Mouse (Mus musculus): ENCODE data around the gene Slc39a1. TPM values are rescaled to one million over a fixed set of nuclear protein-coding genes. Genes with fewer than 3 reads are reported as not detected.

Gene Slc39a1
- polyA plus RNA-seq, 1 experiment from 2014 or later, result 152 TPM

DNA sequence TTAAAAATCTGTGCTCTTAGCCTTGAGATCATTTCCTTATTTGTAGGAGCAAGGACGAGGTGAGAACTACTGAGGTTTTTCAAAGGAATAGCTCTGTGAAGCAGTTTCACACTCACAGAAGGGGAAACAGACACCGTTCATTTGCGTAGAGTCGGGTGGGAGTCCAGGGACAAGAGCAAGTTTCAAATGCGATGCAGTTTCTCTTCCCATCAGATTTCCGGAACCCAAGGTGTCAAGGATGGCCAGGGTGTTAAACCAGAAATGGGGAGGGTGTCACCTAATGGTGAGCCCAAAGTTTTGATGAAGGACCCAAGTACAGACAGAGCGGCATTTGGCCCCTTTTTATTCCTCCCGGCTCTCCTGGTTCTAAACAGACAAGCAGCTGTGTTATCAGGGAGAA, 16.9 kb upstream of the Slc39a1 start:
- WGBS, result 8% methylated on average over 8 of the region's 8 CpGs
- ATAC-seq, result no peak
- H3K27ac ChIP-seq (ENCODE audit: low read length), result peak overlapping the region; percentile 88

GRCm38 (mm10) chr3:90231507-90232333, 16.3 kb upstream of the Slc39a1 start, which contains the start of gene Jtb:
Gene Jtb, plus strand, starts transcription at chr3:90231597.
- WGBS, result under 1% methylated on average over 61 of the region's 61 CpGs
- Histone ChIP-seq H3K9ac (replicated peaks; ENCODE audit: low read depth) (peak within 1 kb of the TSS; percentile 82), H3K27ac (ENCODE audit: low read length) (peak within 1 kb of the TSS; percentile 88), H3K9me3 (ENCODE audit: low read length) (no peaks in the 10 kb centered on the region), H3K4me1 (ENCODE audit: insufficient read depth, low read depth, low read length) (peaks cover 2% of the 10 kb centered on the region; the same call in 1 of the 2 replicates), H3K36me3 (ENCODE audit: insufficient read depth, low read length) (0 out of 2 replicates have a peak, but pooled peaks cover 13% of the 10 kb centered on the region), H3K4me3 (ENCODE audit: low read depth, low read length) (peak within 1 kb of the TSS; percentile 75), H3K27me3 (replicated peaks; ENCODE audit: insufficient read depth, low read length) (no peaks in the 10 kb centered on the region), H3K4me2 (replicated peaks; ENCODE audit: low read depth, low read length) (peak within 1 kb of the TSS; percentile 90)
- peak; percentile 98 for DNase-seq (ENCODE audit: low spot score)
- ATAC-seq, result peak; percentile 99
- TF ChIP-seq CTCF (IDR thresholded peaks at IDR 0.05) (peak; percentile 33), EP300 (IDR thresholded peaks at IDR 0.05) (no peak)

More for the DNA sequence above, 16.9 kb upstream of the Slc39a1 start:
- TF ChIP-seq EP300 (IDR thresholded peaks at IDR 0.05) (no peak), CTCF (IDR thresholded peaks at IDR 0.05) (no peak)
- peak overlapping the region; percentile 75 for H3K4me3 ChIP-seq (ENCODE audit: low read depth, low read length)
- DNase-seq (ENCODE audit: low spot score), result no peak
- H3K4me1 ChIP-seq (ENCODE audit: insufficient read depth, low read depth, low read length), result peaks cover 2% of the 10 kb centered on the region; the same call in 1 of the 2 replicates
- H3K9me3 ChIP-seq (ENCODE audit: low read length), result no peaks in the 10 kb centered on the region
- no peaks in the 10 kb centered on the region for H3K27me3 ChIP-seq (replicated peaks; ENCODE audit: insufficient read depth, low read length)
- H3K9ac ChIP-seq (replicated peaks; ENCODE audit: low read depth), result no peak overlapping the region; the same call in 1 of the 2 replicates
- H3K36me3 ChIP-seq (ENCODE audit: insufficient read depth, low read length), result 0 out of 2 replicates have a peak, but pooled peaks cover 7% of the 10 kb centered on the region
- peak overlapping the region; percentile 90 for H3K4me2 ChIP-seq (replicated peaks; ENCODE audit: low read depth, low read length)

DNA sequence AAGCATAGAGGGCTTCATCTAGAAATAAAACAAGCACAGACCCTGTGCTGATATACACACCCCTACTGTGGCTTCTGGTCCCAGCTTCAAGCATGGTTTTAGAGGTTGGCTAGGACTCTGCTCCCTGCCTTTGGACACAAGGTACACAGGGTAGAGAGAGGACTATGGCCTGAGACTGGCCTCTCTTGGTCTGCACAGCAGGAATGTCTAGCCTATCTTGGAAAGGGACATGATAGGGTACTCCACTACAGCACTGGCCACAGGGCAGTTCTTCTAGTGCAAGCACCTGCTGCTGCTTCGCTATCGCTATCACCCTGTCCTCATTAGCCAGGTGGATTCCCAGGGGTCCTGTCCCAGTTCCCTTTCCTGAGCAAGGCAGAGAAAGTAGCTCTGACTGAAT, 6.7 kb upstream of the Slc39a1 start:
- WGBS, result 95% methylated on average over 2 of the region's 2 CpGs
- Histone ChIP-seq H3K9ac (replicated peaks; ENCODE audit: low read depth) (no peak overlapping the region), H3K36me3 (ENCODE audit: insufficient read depth, low read length) (0 out of 2 replicates have a peak, but pooled peaks cover 4% of the 10 kb centered on the region), H3K4me3 (ENCODE audit: low read depth, low read length) (no peak overlapping the region), H3K9me3 (ENCODE audit: low read length) (no peaks in the 10 kb centered on the region), H3K4me2 (replicated peaks; ENCODE audit: low read depth, low read length) (no peak overlapping the region), H3K4me1 (ENCODE audit: insufficient read depth, low read depth, low read length) (peaks cover 11% of the 10 kb centered on the region; the same call in 1 of the 2 replicates), H3K27ac (ENCODE audit: low read length) (no peak overlapping the region), H3K27me3 (replicated peaks; ENCODE audit: insufficient read depth, low read length) (no peaks in the 10 kb centered on the region)
- DNase-seq (ENCODE audit: low spot score) (no peak), ATAC-seq (no peak)
- TF ChIP-seq CTCF (IDR thresholded peaks at IDR 0.05), result no peak
- no peak for TF ChIP-seq EP300 (IDR thresholded peaks at IDR 0.05)

DNA sequence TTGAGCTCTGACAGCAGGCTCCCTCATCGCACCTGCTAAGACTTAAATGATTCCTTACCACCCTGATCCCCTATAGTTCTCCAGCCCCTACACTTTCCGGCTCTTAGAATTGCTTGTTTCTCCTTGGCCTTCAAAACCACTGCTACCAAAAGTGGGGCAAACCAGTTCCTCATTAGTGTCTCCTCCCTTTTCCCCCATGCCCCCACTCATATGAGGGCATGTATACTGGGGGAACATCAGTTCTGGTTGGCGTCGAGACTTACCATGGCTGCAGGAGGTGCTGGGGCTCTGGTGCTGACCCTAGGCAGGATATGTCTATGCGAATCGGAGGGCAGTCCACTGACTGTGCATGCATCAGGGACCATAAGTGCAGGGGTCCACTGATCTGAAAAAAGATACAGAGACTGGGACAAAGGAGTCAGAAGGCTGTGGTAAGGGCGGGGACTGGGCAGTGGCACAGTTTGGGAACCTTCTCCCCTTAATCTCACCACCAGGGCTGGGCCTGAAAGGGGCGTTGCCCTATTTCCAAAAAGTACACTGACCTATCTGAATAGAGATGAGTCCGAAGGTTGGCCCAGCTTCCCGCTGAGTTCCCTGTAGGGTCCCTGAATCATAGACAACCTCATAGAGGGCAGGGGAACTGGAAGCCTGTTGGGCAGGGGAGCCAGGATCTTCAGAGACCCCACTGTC, 6.2 kb upstream of the Slc39a1 start:
- no peak overlapping the region for H3K4me2 ChIP-seq (replicated peaks; ENCODE audit: low read depth, low read length)
- DNase-seq (ENCODE audit: low spot score) (no peak), ATAC-seq (no peak)
- no peak overlapping the region for H3K27ac ChIP-seq (ENCODE audit: low read length)
- no peaks in the 10 kb centered on the region for H3K27me3 ChIP-seq (replicated peaks; ENCODE audit: insufficient read depth, low read length)
- no peak overlapping the region for H3K4me3 ChIP-seq (ENCODE audit: low read depth, low read length)
- no peaks in the 10 kb centered on the region for H3K9me3 ChIP-seq (ENCODE audit: low read length)
- H3K36me3 ChIP-seq (ENCODE audit: insufficient read depth, low read length), result no peaks in the 10 kb centered on the region
- H3K4me1 ChIP-seq (ENCODE audit: insufficient read depth, low read depth, low read length), result peaks cover 11% of the 10 kb centered on the region; the same call in 1 of the 2 replicates
- WGBS, result 84% methylated on average over 10 of the region's 10 CpGs
- H3K9ac ChIP-seq (replicated peaks; ENCODE audit: low read depth), result no peak overlapping the region
- no peak for TF ChIP-seq EP300 (IDR thresholded peaks at IDR 0.05)
- no peak for TF ChIP-seq CTCF (IDR thresholded peaks at IDR 0.05)

GRCm38 (mm10) chr3:90242984-90243775, 4.8 kb upstream of the Slc39a1 start, which contains the start of gene Creb3l4:
Gene Creb3l4, minus strand, starts transcription at chr3:90243512.
- peak within 1 kb of the TSS; percentile 34 for H3K4me3 ChIP-seq (ENCODE audit: low read depth, low read length)
- DNase-seq (ENCODE audit: low spot score), result peak; percentile 81
- peak within 1 kb of the TSS; percentile 32; the same call in 1 of the 2 replicates for H3K9ac ChIP-seq (replicated peaks; ENCODE audit: low read depth)
- 10% methylated on average over 19 of the region's 19 CpGs for WGBS
- H3K27ac ChIP-seq (ENCODE audit: low read length), result peak within 1 kb of the TSS; percentile 38; the same call in 1 of the 2 replicates
- ATAC-seq, result peak; percentile 64
- no peaks in the 10 kb centered on the region for H3K27me3 ChIP-seq (replicated peaks; ENCODE audit: insufficient read depth, low read length)
- H3K4me1 ChIP-seq (ENCODE audit: insufficient read depth, low read depth, low read length), result peaks cover 11% of the 10 kb centered on the region; the same call in 1 of the 2 replicates
- TF ChIP-seq CTCF (IDR thresholded peaks at IDR 0.05) (no peak), EP300 (IDR thresholded peaks at IDR 0.05) (0 out of 2 replicates have a peak, but pooled peaks have one; percentile 30)
- no peaks in the 10 kb centered on the region for H3K36me3 ChIP-seq (ENCODE audit: insufficient read depth, low read length)
- H3K4me2 ChIP-seq (replicated peaks; ENCODE audit: low read depth, low read length), result peak within 1 kb of the TSS; percentile 65
- H3K9me3 ChIP-seq (ENCODE audit: low read length), result no peaks in the 10 kb centered on the region
